In the genomic region with DNA sequence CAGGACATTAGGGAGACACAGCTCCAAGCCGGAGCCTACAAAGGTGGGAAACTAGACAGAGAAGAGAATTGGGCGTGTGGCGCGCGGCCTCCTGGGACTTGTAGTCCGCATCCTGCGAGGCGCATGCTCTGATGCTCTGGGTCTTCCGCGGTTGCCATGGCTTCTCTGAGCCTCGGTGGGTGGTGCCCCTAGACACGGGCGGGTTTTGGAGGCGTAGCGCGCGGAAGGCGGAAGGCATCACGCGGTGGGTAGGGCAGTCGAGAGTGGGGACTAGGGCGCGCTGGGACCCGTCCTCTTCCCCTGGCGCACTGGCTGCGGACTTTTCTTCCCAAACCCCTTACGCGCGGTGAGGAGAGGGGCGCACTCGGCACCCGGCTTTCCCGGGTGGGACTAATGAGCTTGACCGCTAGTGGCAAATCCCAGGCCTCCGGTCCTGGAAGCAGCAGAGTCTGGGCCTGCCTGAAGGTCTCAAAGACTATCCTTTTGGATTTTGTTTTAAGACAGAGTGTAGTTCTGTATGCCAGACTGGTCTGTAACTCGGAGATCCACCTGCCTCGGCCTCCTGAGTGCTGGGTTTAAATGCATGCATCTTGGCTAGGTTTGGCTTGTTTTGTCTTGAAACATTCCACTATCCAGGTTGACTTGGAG, we compare ENCODE assay signal across 8 mouse cellular contexts. TPM values are rescaled to one million over a fixed set of nuclear protein-coding genes. Genes with fewer than 3 reads are reported as not detected.
DNase-seq lines count a peak whose midpoint lies in the region; ATAC-seq lines count a peak whose summit lies in the region.

TSS of gene Lsm10 (plus strand) at position 160 of the 648 bp plus-strand sequence.

- H3K4me3 ChIP-seq in hindbrain, embryonic 11.5 days (ENCODE audit: low read depth, low read length): peak within 1 kb of the TSS; percentile 62

- peak; percentile 96 for DNase-seq in MN1 (ENCODE audit: low spot score)
- DNase-seq in cerebellum, adult 9-10 months: peak; percentile 94
- peak; percentile 96 to 97 for DNase-seq in frontal cortex, adult 2 months (ENCODE audit: extremely low spot score in 1 of 2, low spot score in 1 of 2)
- peak; percentile 96 for DNase-seq in hindbrain, embryonic 11.5 days (ENCODE audit: low spot score)
- DNase-seq in layer of hippocampus, postnatal 10 days (ENCODE audit: low spot score in 2 of 2): peak; percentile 90 to 95
- peak; percentile 98 for DNase-seq in lung, postnatal 10 days
- DNase-seq in ovary, postnatal 36 days (ENCODE audit: low spot score): peak; percentile 94
- DNase-seq in thymus, postnatal 25 days: peak; percentile 95

- peak within 1 kb of the TSS; percentile 55 for H3K4me2 ChIP-seq in hindbrain, embryonic 11.5 days (replicated peaks; ENCODE audit: low read depth, low read length)

- H3K9me3 ChIP-seq in hindbrain, embryonic 11.5 days (ENCODE audit: control insufficient read depth, low read length): no peaks in the 10 kb centered on the region

- H3K4me1 ChIP-seq in hindbrain, embryonic 11.5 days (replicated peaks; ENCODE audit: control insufficient read depth, insufficient read depth, low read length): no peaks in the 10 kb centered on the region

- peak; percentile 97 for ATAC-seq in hindbrain, embryonic 11.5 days (ENCODE audit: low FRiP score)

- H3K27ac ChIP-seq in hindbrain, embryonic 11.5 days (ENCODE audit: low read depth, low read length): peak within 1 kb of the TSS; percentile 70

- peak within 1 kb of the TSS; percentile 75 for H3K9ac ChIP-seq in hindbrain, embryonic 11.5 days (ENCODE audit: low read depth, low read length)

- no peaks in the 10 kb centered on the region for H3K27me3 ChIP-seq in hindbrain, embryonic 11.5 days (ENCODE audit: control insufficient read depth, insufficient read depth, low read length)

- 5% methylated on average over 35 of the region's 37 CpGs for WGBS in hindbrain, embryonic 11.5 days

- no peaks in the 10 kb centered on the region for H3K36me3 ChIP-seq in hindbrain, embryonic 11.5 days (ENCODE audit: control insufficient read depth, insufficient read depth, low read length)

RNA-seq across cellular contexts. Expression of gene Lsm10, which starts in this region (rescaled TPM):
- 25.3 and 26.7 TPM in 2 replicates for polyA plus RNA-seq in frontal cortex, adult 2 months (2012; rRNA removed)
- polyA plus RNA-seq in hindbrain, embryonic 11.5 days (2014; fragmentation: Nextera tagmentation; extraction: Ambion mirVana): 44.1 and 45.5 TPM in 2 replicates
- total RNA-seq in layer of hippocampus, postnatal 10 days (2021): 10 to 100 TPM; 15.6 TPM

Comparison
In these comparisons a context has a peak if more than half of its experiments do, and no peak if none do; other contexts are left out.
1. Peak in every context shown above with its lines: DNase-seq, ATAC-seq, H3K4me3 ChIP-seq and H3K27ac ChIP-seq.